Mouse (Mus musculus): Measurements from ENCODE around the gene Ide.

Ide gene

DNA sequence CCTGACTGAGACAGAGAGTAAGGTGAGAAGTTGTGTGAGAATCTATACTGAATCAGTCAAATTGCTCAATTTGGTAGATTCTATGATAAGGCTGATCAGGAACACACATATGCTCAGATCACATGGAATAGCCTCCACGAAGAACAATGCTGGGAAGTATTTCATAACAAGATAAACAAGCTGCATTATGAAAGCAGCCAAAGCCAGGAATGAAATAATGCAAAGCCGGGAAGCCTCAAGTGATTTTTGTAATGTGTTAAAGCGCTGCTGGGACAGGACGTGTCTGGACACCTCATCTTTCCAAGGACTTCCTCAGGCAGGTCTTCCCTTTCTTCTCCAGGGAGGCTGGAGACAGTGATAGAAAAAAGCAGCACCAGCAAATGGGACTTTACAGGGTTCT is 4.9 kb downstream of the Ide start:
- DNase-seq: no peak

DNA sequence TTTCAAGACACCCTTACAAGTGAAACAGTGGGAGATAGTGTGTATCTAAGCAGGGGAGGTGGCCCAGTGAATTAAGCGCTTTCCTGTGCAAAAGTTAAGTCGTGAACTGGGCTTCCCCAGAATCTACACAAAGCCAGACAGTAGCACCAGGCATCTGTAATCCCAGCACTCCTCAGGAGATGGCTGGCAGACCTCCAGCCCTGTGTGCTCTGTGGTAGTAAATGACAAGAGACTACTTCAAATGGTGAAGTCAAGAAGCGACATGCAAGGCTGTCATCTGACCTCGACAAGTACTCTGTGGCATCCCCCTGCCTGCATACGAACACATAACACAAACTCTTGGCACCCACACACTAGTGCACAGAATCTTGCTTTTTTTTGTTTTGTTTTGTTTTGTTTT is 10.4 kb downstream of the Ide start:
- no peak for DNase-seq

DNA sequence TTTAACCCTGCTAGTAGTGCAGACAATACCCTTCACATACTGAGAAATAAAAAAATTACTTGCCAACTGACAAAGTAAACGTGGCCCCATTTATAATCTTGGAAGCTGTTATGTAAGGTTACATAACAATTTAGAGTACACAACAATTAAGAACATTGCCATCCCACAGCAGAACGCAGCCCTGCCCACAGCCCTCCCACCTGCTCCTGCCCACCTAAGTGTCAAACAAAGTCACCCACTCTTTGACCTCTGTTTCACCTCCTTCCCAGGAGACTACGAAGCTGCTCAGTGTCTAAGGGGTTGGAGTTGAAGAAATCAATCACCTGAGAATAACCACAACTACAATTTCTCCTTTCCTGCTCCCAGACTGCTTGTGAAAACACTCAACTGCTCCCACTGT is 14.1 kb downstream of the Ide start:
- no peak for DNase-seq

DNA sequence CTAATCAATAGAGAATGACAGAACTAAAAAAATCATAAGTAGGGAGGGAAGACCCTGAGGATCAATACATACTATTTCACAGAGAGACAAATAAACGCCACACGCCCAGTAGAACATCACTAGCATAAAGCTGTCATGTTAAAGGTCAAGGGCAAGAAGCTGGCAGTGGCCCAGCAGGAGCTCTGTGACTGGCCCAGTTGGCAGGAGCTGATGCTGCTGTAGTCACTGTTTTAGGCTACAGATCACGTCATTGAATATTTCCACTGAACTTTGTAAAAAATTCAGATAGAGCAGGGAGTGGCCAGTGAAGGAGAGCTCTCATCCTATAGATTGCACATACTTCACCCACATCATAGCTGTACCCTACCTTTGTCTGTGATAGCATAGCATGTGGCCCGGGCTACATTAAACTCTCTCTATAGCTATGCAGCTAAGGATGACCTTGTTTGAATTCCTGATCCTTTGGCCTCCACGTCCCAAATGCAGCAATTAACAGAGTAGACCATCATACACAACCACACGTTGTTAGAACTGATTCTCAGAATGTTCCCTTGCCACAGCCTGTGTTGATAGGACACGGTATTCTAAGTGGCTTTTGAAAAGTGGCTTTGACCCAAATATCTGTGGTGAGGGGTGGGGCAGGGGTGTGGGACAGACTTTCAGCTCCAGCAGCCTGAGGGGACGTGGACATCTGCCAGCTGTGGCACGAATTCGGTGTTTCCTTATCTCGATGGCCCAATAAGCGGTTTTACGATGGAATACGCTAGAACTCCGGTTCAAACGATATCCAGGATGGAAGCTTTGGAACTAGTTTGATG is 16.6 kb downstream of the Ide start:
- no peak for DNase-seq

DNA sequence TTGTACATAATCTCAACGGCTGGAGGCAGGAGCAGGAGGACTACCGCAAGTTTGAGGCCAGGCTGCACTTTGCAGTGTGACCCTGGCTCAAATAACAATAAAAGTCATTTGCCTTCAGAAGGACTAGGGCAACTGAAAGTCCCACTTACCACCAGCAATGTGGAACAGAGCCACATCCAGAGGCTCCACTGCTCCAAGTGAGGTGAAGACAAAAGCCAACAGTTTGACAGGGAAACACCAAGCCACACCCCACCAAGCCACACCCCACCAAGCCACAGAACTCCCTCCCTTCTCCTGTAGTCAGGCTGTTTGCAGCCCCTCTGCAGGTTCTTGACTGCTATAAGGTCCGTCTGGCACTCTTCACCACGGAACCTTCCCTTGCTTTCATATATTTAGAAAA is 20.3 kb downstream of the Ide start:
- DNase-seq: no peak

DNA sequence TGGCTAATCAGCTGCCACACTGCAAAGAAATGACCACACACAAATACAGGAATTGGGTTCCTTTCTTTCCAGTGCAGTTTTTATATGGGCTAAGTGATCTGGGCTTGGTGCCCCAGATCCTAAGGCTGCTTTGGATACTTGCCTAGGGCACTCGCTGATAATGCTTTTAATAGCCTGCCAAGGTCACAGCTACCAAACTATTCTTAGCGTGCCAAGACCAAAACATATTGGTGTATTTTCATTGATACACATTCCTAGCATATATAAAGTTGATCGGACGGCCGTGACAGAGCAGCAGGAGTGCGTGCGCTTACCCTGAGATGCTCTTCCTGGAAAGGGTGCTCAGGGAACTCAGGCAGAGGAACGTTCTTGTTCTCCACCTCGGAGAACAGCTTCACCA is 22.6 kb downstream of the Ide start:
- peak; percentile 19 for DNase-seq

DNA sequence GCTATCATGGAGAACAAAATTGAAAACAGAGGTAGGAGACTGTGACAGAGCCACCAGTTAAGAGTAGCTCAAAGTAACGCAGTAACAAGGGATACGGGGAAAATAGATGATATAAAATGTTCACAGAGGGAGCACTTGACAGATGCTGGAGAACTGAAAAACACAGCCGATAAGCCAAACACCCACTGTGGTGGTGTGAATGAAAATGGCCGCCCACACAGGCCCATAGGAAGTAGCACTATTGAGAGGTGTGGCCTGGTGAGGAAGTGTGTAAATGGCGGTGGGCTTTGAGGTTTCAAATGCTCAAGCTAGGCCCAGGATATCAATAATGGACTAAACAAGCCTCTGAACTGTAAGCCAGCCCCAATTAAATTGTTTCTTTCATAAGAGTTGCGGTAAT is 26.2 kb downstream of the Ide start:
- DNase-seq: no peak

DNA sequence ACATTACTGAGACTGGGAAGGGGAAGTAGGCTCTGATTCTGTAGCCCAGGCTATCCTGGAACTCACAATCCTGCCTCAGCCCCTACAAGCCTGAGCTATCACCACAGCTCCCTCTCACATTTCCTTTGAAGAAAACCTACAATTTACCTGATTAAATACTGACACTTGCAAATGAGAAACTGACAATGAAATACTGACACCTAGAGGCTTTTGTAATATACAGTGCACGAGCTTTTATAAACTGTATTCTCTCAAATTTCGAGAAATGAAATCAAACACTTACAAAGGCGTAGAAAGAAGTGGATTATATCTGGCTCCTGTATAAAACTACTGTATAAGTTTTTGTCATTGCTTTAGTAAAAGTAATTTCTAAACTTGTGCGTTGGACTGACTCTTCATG is 27.5 kb downstream of the Ide start:
- DNase-seq: no peak

DNA sequence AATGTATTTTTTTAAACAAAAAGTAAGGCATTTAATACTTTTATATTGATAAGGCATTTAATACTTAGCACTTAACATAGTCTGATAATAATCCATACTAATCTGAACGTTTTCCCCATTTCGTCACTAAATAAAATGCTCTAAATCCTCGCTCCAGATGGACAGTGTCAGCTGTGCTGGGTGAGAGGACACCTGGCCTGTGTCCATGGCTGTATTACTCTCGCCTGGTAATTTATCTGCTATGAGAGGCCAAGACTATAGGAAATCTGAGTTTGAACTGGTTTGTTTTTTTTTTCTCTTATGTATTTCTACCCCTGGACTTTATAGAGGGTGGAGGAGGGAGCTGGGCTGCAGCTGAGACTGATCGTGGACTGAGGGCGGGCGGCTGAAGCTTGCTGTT is 28.7 kb downstream of the Ide start:
- DNase-seq: peak; percentile 21

DNA sequence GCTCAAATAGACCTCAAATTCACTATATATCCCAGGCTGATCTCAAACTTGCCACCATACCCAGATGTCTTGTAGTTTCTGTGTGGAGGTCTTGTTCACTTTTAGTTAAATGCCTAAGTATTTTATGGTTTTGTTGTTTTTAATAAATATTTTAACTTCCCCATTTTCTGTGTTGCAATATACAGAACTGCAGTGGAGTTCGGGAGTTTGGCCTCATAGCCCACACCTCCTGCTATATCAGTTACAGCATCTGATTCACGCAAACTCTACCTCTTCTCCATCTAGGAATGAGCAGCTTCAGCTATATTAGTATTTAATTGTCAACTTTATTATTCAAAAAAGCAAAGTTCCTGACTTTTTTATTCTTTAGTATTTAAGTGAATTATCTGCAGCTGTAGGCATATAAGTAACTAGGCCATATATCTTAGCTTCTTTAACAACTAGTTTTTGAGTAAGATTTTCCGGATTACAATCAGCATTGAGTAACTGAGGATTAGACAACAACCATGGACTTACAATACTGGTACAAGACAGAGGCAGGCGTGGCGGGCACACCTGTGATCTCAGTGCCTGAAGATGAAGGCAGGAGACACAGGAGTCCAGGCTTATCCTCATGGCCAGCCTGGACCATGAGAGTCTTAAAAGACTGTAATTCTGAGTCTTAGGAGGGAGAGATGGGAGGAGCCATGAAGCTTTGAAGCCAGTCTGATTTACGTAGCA is 29.7 kb downstream of the Ide start:
- DNase-seq: no peak

DNA sequence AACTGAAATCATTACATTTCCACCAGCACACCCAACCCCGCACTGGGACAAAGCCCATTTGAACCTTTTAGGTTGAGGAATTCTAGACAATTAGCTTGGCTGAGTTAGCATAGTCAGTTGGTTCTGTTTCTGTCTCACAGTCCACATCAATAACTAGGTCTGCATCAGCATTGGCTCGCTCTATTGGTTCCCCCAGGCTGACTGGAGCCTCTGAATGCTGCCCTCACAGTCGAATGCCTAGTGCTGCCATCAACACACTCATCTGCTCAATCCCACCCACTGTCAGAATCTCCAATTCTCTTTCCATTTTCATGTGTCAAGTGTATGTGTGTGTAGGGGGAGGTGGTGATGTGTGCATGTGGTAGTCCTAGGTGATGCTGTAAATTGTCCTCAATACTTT is 31.5 kb downstream of the Ide start:
- DNase-seq: no peak

DNA sequence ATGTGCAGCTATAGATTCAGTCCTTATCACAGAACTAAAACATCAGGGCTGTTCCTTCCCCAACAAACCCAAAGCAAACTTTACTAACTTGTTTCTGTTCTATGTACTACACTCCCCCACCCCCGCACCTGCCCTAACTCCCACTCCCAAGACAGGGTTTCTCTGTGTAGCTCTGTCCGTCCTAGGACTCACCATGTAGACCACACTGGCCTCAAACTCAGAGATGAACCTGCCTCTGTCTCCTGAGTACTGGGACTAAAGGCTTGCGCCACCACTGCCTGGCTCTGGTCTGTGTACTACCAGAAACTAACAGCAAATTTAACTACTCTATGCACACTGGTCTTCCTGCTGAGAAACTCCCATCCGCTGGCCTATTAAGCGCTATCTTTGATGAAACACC is 32.8 kb downstream of the Ide start:
- no peak for DNase-seq

DNA sequence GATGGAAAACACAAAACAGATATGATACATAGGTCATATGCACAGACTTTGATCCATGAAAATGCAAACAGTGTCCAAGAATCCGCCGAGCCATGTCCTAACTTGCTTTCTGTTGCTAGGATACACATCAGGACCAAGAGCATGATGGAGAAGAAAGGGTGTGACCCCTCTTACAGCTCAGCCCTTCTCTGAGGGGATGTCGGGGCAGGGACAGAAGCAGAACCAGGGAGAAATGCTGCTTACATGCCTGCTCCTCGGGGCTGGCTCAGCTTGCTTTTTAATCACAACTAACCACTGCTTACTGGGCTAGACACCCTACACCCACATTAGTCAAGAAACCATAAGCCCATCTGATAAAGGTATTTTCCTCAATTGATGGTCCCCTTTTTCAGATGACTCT is 33.6 kb downstream of the Ide start:
- DNase-seq: no peak

DNA sequence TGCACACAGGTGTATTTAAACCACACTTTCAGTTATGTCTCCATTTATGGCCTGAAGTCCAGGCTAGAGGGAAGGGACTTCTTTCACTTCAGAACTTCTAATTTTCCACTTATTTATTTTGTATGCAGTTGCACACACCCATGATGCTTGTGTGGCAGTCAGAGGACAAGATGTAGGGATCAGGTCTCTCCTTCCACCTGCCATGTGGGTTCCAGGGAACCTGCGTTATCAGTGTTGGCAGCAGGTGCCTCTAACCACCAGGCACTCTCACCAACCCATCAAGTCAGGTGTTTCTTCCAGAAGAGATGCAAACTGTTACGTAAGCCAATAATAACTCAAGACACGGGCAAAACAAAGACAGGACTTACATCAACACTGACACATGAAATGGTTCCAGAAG is 35.9 kb downstream of the Ide start:
- DNase-seq: no peak

DNA sequence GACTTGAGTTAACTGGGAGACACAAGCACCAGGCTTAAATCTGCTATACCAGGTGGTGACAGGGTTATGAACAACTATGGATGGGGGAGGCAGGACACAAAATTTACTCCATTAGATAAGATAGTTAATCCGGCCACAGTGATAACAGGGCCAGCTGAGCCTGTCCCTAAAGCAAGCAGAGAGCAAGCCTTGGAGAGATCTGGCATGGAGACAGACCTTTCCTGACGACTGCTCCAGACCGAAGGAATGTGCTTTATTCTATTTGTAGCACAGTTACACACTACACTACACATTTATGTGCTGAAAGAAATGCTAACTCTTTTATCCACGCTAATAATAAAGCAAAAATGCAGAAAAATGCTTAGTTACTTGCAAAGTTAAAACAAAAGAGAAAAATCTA is 46.0 kb downstream of the Ide start:
- DNase-seq: no peak

DNA sequence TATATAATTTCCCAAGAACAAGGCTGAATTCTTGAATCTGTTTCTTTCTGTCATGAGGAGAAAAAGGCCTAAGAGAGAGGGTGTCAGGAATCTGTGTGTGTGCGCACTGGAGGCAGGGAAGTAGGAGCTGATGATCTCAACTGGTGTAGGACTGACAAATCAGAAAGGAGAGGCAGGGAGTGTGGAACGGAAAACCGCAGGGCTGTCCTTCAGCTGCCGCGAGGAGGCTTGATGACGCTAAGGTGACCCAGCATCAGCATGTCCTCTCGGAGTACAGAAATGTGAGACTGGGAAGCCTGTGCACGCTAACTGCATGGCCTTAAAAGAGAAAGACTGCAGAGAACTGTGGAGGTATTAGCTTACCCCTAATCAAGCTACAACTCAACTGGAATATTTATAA is 46.7 kb downstream of the Ide start:
- DNase-seq: no peak

DNA sequence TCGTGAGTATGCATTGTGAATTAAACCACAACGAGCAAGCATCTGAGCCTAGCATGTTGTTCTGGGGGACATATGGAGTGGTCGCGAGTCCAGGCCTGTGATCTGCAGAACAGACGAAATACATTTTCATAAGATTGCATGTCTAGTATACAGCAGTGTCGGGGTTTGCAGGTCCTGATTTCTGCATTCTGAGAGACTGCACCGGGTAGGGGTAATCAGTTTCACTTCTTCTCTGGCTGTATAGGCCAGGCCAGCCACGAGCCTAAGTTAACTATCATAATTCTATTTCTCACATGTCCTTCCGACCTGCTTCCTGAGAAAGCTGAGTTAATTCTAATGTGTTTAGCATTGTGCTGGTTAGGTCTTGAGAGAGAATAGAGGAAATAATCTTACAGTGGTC is 52.9 kb downstream of the Ide start:
- no peak for DNase-seq

DNA sequence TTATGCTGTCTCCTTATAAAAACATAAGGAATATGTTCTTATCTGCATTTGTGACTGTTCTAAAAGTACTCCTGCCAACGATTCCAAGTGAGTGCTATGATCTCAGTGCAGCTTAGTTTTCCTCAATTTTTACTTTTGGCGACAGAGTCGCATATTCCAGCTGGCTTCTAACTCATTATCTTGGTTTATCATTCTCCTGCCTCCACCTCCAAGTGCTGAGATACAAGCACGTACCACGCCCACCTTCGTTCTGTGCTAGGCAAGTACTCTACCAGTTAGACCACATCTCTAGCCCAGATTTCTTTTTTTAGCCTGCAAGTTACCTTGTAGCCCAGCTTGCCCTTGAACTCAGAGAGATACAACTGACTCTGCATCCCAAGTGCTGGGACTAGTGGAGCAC is 54.5 kb downstream of the Ide start:
- DNase-seq: no peak

DNA sequence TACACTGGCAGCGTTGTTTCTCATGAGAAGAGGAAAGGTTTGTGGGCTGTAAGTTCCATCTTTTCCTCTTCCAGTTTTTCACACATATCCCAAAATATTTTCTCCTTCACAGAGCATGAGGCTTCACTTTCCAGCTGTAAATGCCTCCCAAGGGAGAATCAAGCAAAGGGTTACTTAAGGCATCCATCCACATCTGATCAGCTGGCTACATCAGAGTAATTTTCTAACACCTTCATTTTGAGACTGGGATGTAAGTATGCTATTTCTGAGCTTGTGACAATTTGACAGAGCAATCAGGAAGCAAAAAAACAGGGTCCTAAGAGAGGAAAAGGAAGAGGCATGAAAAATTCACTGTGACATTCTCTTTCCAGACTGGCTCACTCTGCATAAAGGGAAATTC is 55.9 kb downstream of the Ide start:
- DNase-seq: no peak

DNA sequence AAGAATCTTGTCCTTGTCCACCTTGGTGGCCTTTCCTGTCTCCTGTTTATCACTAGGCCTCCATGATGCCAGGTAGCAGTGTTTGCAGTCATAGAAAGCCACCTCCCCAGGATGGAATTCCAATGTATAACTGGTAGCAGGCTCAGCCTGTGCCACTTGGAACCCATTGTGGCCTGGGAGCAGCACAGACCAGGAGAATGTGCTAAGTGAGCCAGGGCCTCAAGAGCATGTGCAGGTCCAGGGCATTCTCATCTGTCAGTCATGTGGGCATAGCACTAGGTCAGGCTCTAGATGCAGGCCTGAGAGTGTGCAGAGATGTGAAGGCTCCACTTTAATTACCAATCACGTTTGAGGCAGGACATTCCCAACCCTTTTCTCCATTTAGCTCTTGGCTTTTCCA is 58.5 kb downstream of the Ide start:
- DNase-seq: no peak

DNA sequence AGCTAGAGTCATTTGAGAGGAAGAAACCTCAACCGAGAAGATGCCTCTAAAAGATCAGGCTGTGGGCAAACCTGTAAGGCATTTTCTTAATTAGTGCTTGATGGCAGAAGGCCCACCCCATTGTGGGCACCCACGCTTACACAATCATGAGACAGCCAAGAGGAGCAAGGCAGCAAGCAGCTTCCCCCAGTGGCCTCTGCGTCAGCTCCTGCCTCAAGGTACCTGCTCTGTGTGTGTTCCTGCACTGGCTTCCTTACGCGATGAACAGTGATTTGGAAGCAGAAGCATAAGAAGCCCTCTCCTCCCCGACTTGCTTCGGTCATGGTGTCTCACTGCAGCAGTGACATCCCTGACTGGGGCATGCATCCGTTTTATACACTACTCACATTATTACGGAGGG is 62.1 kb downstream of the Ide start:
- DNase-seq: no peak

DNA sequence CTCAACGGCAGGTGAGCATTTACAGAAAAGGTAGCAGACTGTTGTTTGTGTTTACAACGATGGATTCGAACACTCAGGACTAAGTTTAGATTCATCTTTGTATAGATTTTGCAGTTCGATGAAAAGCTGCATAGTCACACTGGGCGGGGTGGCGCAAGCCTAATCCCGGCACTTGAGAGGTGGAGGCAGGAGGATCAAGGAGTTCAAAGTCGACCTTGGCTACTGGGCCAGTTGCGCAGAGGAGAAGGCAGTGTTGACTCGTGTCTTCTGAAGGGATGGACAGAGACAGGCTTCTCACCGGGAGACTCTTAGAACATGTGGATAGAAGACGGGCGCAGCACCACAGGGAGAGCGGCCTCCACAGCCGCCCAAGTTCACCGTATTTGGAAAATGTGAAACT is 68.5 kb downstream of the Ide start:
- DNase-seq: no peak

DNA sequence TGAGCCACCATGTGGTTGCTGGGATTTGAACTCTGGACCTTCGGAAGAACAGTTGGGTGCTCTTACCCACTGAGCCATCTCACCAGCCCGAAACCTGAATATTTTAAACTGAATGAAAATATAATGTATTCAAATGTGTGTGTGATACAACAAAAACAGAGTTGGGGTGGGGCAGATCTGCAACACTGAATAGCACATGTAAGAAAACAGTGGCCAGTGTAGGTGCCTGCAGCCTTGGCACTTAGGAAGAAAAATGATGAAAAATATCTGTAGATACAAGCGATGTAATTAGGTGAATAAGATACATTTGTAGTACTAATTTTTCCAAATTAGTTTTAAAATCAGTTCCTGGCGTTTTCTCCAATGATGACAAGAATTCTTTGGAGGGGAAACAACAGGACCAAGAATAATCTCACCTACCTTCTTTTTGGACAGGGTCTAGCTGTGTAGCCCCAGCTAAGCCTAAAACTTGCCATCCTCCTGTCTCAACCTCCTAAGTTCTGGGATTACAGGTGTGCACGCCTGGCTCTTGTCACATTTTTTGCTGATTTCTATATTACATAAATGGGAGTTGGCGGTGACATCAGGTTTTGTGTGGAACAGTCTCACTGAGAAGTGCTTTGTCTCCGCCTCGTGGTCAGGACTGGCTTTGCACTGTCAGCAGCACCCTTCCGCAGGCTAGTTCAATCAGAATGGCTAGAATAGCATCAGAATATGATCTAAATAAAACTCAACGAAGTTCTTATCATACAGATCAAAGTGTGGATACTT is 72.1 kb downstream of the Ide start:
- DNase-seq: peak; percentile 87

Data from cerebellum, adult 11 months (tissue).